Mouse (Mus musculus): ENCODE measurements around the gene Phospho2. TPM values are rescaled to one million over a fixed set of nuclear protein-coding genes. Genes with fewer than 3 reads are reported as not detected.
A peak's percentile ranks its signal among the peaks of the same experiment; 100 is the strongest.

The Phospho2 gene
- polyA plus RNA-seq, 1 experiment: 24.3 TPM

DNA sequence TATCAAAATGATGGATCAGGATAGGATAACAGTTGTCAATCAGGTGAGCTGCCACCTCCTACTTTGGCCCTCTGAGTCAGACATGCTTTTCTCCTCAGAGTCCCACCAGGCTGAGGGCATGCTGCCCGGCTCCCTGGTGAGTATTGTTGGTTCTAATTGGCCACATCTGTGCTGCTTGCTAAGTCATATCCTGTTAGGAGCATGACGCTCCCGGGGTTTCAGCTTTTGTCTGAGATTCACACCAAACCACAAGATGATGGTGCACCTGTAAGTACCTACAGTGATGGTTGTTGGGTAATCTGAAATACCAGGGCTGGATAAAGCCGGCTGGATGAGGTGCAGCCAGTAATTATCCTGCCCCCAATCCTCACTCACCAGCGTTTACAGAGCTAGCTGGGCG is 50.8 kb downstream of the Phospho2 start:
- Histone ChIP-seq H3K4me1 (ENCODE audit: control insufficient read depth, insufficient read depth, low read length) (no peaks in the 10 kb centered on the region), H3K4me3 (ENCODE audit: insufficient read depth, low read depth, low read length) (no peak overlapping the region), H3K36me3 (ENCODE audit: control insufficient read depth, insufficient read depth, low read length) (no peaks in the 10 kb centered on the region), H3K27me3 (replicated peaks; ENCODE audit: control insufficient read depth, insufficient read depth, low read length) (no peaks in the 10 kb centered on the region), H3K27ac (ENCODE audit: insufficient read depth, low read depth, low read length) (no peak overlapping the region)
- no peak for DNase-seq
- 50% methylated on average over 6 of the region's 6 CpGs for WGBS
- TF ChIP-seq POLR2A (IDR thresholded peaks at IDR 0.05; ENCODE audit: low read depth, low read length) (no peak), CTCF (conservative IDR thresholded peaks at IDR 0.05; ENCODE audit: insufficient read depth, insufficient read length, low read depth, low read length) (no peak)

DNA sequence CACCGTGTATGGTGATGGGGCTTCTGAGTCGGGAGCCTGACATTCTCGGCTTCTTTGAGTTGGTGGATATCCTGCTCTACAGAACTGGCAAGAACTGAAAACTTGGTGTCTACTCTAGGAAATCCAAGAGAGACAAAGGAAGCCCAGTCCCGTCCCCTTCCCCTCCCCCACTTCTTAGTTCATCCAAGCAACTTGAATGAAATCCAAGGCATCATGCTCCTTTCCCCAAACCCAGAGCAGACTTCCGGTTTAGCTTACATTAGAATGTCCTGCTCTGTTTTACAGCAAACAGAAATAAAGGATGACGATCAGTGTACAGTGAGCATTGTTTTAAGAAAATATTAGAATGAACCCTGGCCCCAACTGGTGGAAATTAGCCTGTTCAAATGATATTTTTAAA is 59.8 kb downstream of the Phospho2 start:
- Histone ChIP-seq H3K27me3 (replicated peaks; ENCODE audit: control insufficient read depth, insufficient read depth, low read length) (no peaks in the 10 kb centered on the region), H3K27ac (ENCODE audit: insufficient read depth, low read depth, low read length) (no peak overlapping the region), H3K36me3 (ENCODE audit: control insufficient read depth, insufficient read depth, low read length) (no peaks in the 10 kb centered on the region), H3K4me3 (ENCODE audit: insufficient read depth, low read depth, low read length) (no peak overlapping the region), H3K4me1 (ENCODE audit: control insufficient read depth, insufficient read depth, low read length) (no peaks in the 10 kb centered on the region)
- TF ChIP-seq CTCF (conservative IDR thresholded peaks at IDR 0.05; ENCODE audit: insufficient read depth, insufficient read length, low read depth, low read length): no peak
- TF ChIP-seq POLR2A (IDR thresholded peaks at IDR 0.05; ENCODE audit: low read depth, low read length): no peak
- peak; percentile 52 for DNase-seq
- WGBS: 56% methylated on average over 6 of the region's 6 CpGs

Other genes starting within 250 kb of the Phospho2 start
- 283 and 389 TPM in 2 replicates for gene Lrp2, start 203.6 kb upstream of the Phospho2 start, polyA plus RNA-seq (2012; rRNA removed)
- 1.3 and 1.7 TPM in 2 replicates for gene Bbs5, start 142.5 kb upstream of the Phospho2 start, polyA plus RNA-seq (2012; rRNA removed)
- gene Klhl41, start 119.5 kb upstream of the Phospho2 start, polyA plus RNA-seq (2012; rRNA removed): 0.08 and 1.8 TPM in 2 replicates
- gene Fastkd1, start 76.1 kb upstream of the Phospho2 start, polyA plus RNA-seq (2012; rRNA removed): 9.3 and 11.2 TPM in 2 replicates
- 2.9 and 3.6 TPM in 2 replicates for gene Ppig, start 67.1 kb upstream of the Phospho2 start, polyA plus RNA-seq (2012; rRNA removed)
- 0.20 and 0.37 TPM in 2 replicates for gene Ccdc173, start within 50 bp of the Phospho2 start, polyA plus RNA-seq (2012; rRNA removed)
- gene Klhl23, start 32.3 kb downstream of the Phospho2 start, polyA plus RNA-seq (2012; rRNA removed): 0.57 and 1.1 TPM in 2 replicates
- 2.7 and 5.9 TPM in 2 replicates for gene Ssb, start 71.9 kb downstream of the Phospho2 start, polyA plus RNA-seq (2012; rRNA removed)
- 7.0 and 8.8 TPM in 2 replicates for gene Mettl5, start 96.0 kb downstream of the Phospho2 start, polyA plus RNA-seq (2012; rRNA removed)
- 17.8 and 18.4 TPM in 2 replicates for gene Ubr3, start 107.6 kb downstream of the Phospho2 start, polyA plus RNA-seq (2012; rRNA removed)
- 1.6 and 1.7 TPM in 2 replicates for gene Myo3b, start 249.5 kb downstream of the Phospho2 start, polyA plus RNA-seq (2012; rRNA removed)

All from kidney, adult 2 months (tissue).